Mouse (Mus musculus) stomach, postnatal 0 days (tissue): ENCODE results near the gene Dlgap1. TPM values are rescaled to one million over a fixed set of nuclear protein-coding genes. Genes with fewer than 3 reads are reported as not detected.
A peak's percentile ranks its signal among the peaks of the same experiment; 100 is the strongest.

Experiments used
- ATAC-seq: fragments of 200-750 bp; cut with Nextera tagmentation; 2 replicates; pipeline ENCODE4 v1.8.0; 2017; ENCODE audit not compliant: low FRiP score, low TSS enrichment
- DNase-seq: peaks from one replicate; pipeline ENCODE4 v3.0.0-alpha.2; 2016; ENCODE audit warnings: low spot score
- H3K27ac ChIP-seq: fragments of 300-500 bp; sonication (generic); replicated peaks from 2 replicates; pipeline ENCODE4 v1.5.1; 2014; ENCODE audit warnings: mild to moderate bottlenecking, control low read depth
- H3K27me3 ChIP-seq: fragments of 300-500 bp; sonication (generic); 2 replicates; pipeline ENCODE4 v1.6.1; 2014; ENCODE audit warnings: low read length; ENCODE audit not compliant: control insufficient read depth, insufficient read depth
- H3K36me3 ChIP-seq: fragments of 300-500 bp; sonication (generic); 2 replicates; pipeline ENCODE4 v1.6.1; 2014; ENCODE audit warnings: low read length, mixed read lengths; ENCODE audit not compliant: control insufficient read depth, insufficient read depth
- H3K4me1 ChIP-seq: fragments of 300-500 bp; sonication (generic); replicated peaks from 2 replicates; pipeline ENCODE4 v1.6.1; 2014; ENCODE audit warnings: antibody characterized with exemption; ENCODE audit not compliant: control insufficient read depth, insufficient read depth
- H3K4me2 ChIP-seq: fragments of 300-500 bp; sonication (generic); replicated peaks from 2 replicates; pipeline ENCODE4 v1.6.1; 2014; ENCODE audit warnings: low read depth, mild to moderate bottlenecking, control low read depth, moderate library complexity
- H3K4me3 ChIP-seq: fragments of 300-500 bp; sonication (generic); 2 replicates; pipeline ENCODE4 v1.5.1; 2014; ENCODE audit warnings: low read depth, low read length, control low read depth
- H3K9ac ChIP-seq: fragments of 300-500 bp; sonication (generic); 2 replicates; pipeline ENCODE4 v1.6.1; 2014; ENCODE audit warnings: mild to moderate bottlenecking, low read length, control low read depth, mixed read lengths
- H3K9me3 ChIP-seq: fragments of 300-500 bp; sonication (generic); 2 replicates; pipeline ENCODE4 v1.6.1; 2016; ENCODE audit warnings: low read length; ENCODE audit not compliant: control insufficient read depth
- CTCF ChIP-seq: IDR thresholded peaks from 2 replicates; pipeline ENCODE4 v1.5.1; 2016; ENCODE audit warnings: antibody characterized with exemption, low read depth, mild to moderate bottlenecking, moderate library complexity
- EP300 ChIP-seq: optimal IDR thresholded peaks from 2 replicates; pipeline ENCODE3; 2016; ENCODE audit warnings: antibody characterized with exemption
- WGBS: fragments of 180-500 bp; shearing (Covaris S2); extraction: QIAGEN DNeasy Blood & Tissue Kit; methylation state at CpG from one replicate; pipeline ENCODE4 v1.1.7; 2014; 5-methylcytosine and 5-hydroxymethylcytosine counted together
- polyA plus RNA-seq: library from polyadenylated mRNA; unstranded; fragments of >200 nt; fragmentation: Nextera tagmentation; extraction: Ambion mirVana; gene quantifications from 2 replicates; pipeline ENCODE4 v1.2.1, GENCODE M21; 2015

The Dlgap1 gene
- polyA plus RNA-seq, 1 experiment from 2014 or later = 1.6 TPM

GRCm38 (mm10) chr17:70854021-70854420 lies 885.1 kb downstream of the Dlgap1 start:
- 26% methylated on average over 6 of the region's 6 CpGs for WGBS

GRCm38 (mm10) chr17:70856871-70857415 lies 888.1 kb downstream of the Dlgap1 start:
- H3K4me1 ChIP-seq = no peaks in the 10 kb centered on the region
- no peak overlapping the region for H3K4me3 ChIP-seq
- no peaks in the 10 kb centered on the region for H3K27me3 ChIP-seq
- H3K4me2 ChIP-seq = no peak overlapping the region
- TF ChIP-seq EP300 (no peak), CTCF (no peak)
- no peaks in the 10 kb centered on the region for H3K36me3 ChIP-seq
- WGBS = 36% methylated on average over 12 of the region's 12 CpGs
- H3K9ac ChIP-seq = no peak overlapping the region
- DNase-seq (peak; percentile 56), ATAC-seq (no peak)
- no peaks in the 10 kb centered on the region for H3K9me3 ChIP-seq
- H3K27ac ChIP-seq = no peak overlapping the region

More at GRCm38 (mm10) chr17:70854021-70854420, 885.1 kb downstream of the Dlgap1 start:
- peak overlapping the region; percentile 98 for H3K27ac ChIP-seq
- peak overlapping the region; percentile 87; the same call in 1 of the 2 replicates for H3K9ac ChIP-seq
- H3K27me3 ChIP-seq = no peaks in the 10 kb centered on the region
- peak; percentile 40 for DNase-seq
- peak overlapping the region; percentile 97 for H3K4me2 ChIP-seq
- H3K4me3 ChIP-seq = peak overlapping the region; percentile 66
- H3K36me3 ChIP-seq = no peaks in the 10 kb centered on the region
- ATAC-seq = no peak
- no peaks in the 10 kb centered on the region for H3K9me3 ChIP-seq
- no peaks in the 10 kb centered on the region for H3K4me1 ChIP-seq
- TF ChIP-seq CTCF (no peak), EP300 (no peak)

DNA sequence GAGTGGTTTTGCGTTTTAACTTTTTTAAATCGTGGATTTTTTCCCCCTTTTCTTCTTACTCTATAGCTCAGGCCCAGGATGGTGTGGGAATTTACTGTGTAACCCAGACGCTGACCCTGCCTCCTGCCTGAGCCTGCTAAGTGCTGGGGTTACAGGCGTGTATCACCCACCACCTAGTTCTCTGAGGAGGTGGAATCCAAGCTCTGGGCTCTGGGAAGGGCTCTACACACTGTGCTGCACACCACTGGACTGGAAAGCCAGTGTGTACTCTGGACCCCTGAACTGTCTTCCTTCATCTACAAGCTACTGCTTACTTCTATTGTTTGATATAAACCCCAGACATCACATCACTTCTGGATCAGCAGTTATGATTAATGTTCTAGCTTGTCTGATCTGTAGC lies 889.9 kb downstream of the Dlgap1 start:
- no peak for TF ChIP-seq CTCF
- no peak for TF ChIP-seq EP300
- Histone ChIP-seq H3K27me3 (no peaks in the 10 kb centered on the region), H3K4me3 (no peak overlapping the region), H3K27ac (no peak overlapping the region), H3K36me3 (no peaks in the 10 kb centered on the region), H3K9me3 (no peaks in the 10 kb centered on the region), H3K4me2 (no peak overlapping the region), H3K9ac (no peak overlapping the region), H3K4me1 (no peaks in the 10 kb centered on the region)
- ATAC-seq = no peak
- no peak for DNase-seq
- 85% methylated on average over 4 of the region's 4 CpGs for WGBS

GRCm38 (mm10) chr17:70864117-70864516 lies 895.2 kb downstream of the Dlgap1 start:
- Histone ChIP-seq H3K27me3 (no peaks in the 10 kb centered on the region), H3K4me2 (no peak overlapping the region), H3K9ac (no peak overlapping the region), H3K4me3 (no peak overlapping the region), H3K4me1 (no peaks in the 10 kb centered on the region), H3K27ac (no peak overlapping the region), H3K9me3 (no peaks in the 10 kb centered on the region), H3K36me3 (no peaks in the 10 kb centered on the region)
- ATAC-seq = no peak
- WGBS = 97% methylated on average over 8 of the region's 8 CpGs
- DNase-seq = no peak
- TF ChIP-seq CTCF (no peak), EP300 (no peak)

DNA sequence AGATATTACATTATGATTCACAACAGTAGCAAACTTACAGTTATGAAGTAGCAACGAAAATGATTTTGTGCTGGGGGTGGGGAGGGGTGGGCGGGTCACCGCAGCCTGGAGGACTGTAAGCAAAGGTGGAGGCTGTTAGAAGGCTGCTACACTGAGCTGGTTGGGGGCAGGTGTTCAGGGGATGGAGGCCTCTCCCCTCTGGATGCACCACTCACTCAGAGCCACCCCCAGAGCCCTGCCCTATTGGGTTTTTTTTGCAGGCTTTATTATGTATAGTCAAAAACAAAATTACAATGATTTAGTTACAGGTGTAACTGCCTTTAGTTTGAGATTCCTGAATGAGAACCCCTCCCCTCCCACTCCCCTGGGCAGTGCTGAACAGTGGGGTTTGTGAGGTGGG lies 895.8 kb downstream of the Dlgap1 start:
- DNase-seq (no peak), ATAC-seq (no peak)
- no peaks in the 10 kb centered on the region for H3K9me3 ChIP-seq
- H3K4me2 ChIP-seq = no peak overlapping the region
- H3K4me1 ChIP-seq = no peaks in the 10 kb centered on the region
- H3K36me3 ChIP-seq = no peaks in the 10 kb centered on the region
- WGBS = 67% methylated on average over 3 of the region's 3 CpGs
- TF ChIP-seq CTCF (no peak), EP300 (no peak)
- no peaks in the 10 kb centered on the region for H3K27me3 ChIP-seq
- no peak overlapping the region for H3K9ac ChIP-seq
- no peak overlapping the region for H3K27ac ChIP-seq
- H3K4me3 ChIP-seq = no peak overlapping the region

DNA sequence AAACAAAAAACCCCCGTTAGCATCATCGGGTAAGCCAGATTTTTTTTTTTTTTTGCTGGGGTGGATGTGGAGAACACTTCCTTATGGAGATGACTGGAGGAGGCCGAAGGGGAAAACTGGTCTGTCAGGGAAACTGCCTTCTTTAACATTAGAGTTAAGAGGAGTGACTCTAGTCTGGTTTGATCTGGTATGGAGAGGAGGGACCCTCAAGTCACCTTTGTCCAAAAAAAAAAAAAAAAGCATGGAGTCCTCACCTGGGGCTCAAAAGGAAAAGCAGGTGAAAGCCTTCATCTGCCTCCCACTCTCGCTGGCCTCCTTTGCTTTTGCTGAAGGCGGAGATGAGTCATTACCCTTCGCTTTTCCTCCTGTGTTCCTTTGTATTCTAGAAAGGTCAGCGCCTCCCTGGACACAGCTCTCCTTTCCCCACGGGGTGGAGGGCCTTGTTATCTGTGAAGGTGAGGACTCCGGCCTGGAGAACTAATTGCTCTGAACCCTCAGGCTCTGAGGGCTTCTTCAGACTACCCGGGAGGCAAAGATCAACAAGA lies 896.3 kb downstream of the Dlgap1 start:
- H3K4me3 ChIP-seq = no peak overlapping the region
- ATAC-seq (peak; percentile 43; the same call in 1 of the 2 replicates), DNase-seq (peak; percentile 28)
- no peak for TF ChIP-seq EP300
- TF ChIP-seq CTCF = no peak
- no peak overlapping the region for H3K4me2 ChIP-seq
- H3K27me3 ChIP-seq = no peaks in the 10 kb centered on the region
- H3K27ac ChIP-seq = no peak overlapping the region
- no peaks in the 10 kb centered on the region for H3K36me3 ChIP-seq
- no peaks in the 10 kb centered on the region for H3K9me3 ChIP-seq
- no peak overlapping the region for H3K9ac ChIP-seq
- H3K4me1 ChIP-seq = no peaks in the 10 kb centered on the region
- WGBS = 53% methylated on average over 10 of the region's 10 CpGs
